Mouse (Mus musculus) cerebral cortex, adult 2 months (tissue): Measurements from ENCODE around the gene Mpped2.

Source experiments
- WGBS: fragments of 180-500 bp; shearing (Covaris S2); methylation state at CpG from one replicate; pipeline ENCODE4 v1.1.7; 2018; 5-methylcytosine and 5-hydroxymethylcytosine counted together

The Mpped2 gene

GRCm38 (mm10) chr2:106855623-106856350 is 162.7 kb downstream of the Mpped2 start:
- 74% methylated on average over 12 of the region's 12 CpGs for WGBS

GRCm38 (mm10) chr2:106856361-106856961 is 163.4 kb downstream of the Mpped2 start:
- 86% methylated on average over 9 of the region's 9 CpGs for WGBS

DNA sequence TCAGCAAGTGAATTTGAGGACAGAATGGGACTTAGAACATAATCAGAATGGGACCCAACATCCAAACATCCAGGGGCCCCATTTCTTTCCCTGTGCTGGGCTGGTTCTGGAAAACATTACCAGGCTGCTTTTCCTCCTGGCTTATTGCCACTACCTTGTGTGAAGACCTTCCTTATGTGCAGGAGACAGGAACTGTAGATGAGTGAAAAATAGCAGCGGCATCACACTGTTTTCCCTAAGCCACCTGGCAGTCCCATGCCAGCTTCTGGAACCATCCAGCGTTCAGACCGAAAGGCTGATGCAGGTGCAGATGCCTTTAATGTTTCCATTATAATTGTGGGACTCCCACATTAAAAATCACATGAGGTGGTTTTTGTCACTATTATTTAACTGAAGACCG is 164.2 kb downstream of the Mpped2 start:
- 74% methylated on average over 4 of the region's 4 CpGs for WGBS

DNA sequence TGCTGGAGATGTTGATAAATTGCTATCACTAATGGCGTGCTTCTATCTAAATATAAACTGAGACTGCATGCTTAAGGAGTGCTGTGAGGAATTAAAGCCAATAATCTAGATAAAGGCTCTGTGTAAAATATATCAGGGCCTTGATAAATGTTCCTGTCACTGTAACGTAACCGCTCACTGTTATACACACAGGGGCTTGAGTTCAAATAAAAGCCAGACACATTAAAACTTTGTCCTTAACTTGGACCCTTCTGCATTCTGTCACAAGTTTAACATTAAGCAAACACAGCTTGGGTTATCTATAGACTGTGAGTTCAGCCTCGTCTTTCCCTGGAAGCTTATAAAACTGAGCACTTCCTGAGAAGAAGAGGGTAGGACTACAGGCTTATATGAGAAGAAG is 164.6 kb downstream of the Mpped2 start:
- 80% methylated on average over 4 of the region's 4 CpGs for WGBS

DNA sequence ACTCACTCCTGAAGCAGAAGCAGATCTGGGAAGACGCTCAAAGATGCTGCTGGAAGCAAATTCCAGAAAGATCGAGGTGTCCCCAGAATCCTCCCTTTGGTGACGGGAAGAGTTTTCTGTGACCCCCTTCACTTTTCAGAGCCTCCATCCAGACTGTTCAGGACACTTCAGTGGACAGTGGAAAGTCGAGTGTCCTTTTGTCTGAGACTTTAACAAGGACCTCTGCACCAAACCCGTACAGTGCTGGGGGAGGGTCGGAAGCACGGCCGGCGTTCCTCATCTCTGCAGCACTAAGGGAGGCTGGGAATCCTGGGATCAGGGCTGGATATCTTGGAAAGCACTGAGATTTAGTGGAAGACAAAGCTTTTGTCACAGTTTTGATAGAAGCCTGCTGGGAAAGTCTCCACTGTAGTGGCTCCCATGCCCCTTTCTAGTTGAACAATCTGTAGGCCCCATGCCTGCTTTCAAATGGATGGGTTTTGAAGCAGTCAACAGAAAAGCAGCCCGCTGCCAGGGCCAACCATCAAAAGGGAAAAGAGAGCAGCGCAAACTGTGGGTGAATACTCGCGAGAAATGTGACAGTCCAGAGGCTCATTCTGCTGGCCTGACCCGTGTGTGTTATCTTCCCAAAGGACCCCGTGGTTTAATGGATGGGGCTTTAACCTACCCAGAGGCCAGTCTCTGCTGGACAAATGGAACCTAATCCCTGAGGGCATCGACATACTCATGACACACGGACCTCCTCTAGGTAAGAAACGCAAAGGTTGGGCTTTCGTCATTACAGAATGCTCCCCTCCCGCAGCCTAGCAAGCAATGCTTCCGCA is 168.0 kb downstream of the Mpped2 start:
- 82% methylated on average over 21 of the region's 21 CpGs for WGBS

- WGBS = 43% methylated on average over 11 of the region's 11 CpGs
Measured at GRCm38 (mm10) chr2:106863050-106863653, 170.1 kb downstream of the Mpped2 start.

GRCm38 (mm10) chr2:106865148-106865786 is 172.2 kb downstream of the Mpped2 start:
- 81% methylated on average over 7 of the region's 7 CpGs for WGBS

- 67% methylated on average over 5 of the region's 5 CpGs for WGBS
Measured at GRCm38 (mm10) chr2:106866303-106866702, 173.2 kb downstream of the Mpped2 start.

DNA sequence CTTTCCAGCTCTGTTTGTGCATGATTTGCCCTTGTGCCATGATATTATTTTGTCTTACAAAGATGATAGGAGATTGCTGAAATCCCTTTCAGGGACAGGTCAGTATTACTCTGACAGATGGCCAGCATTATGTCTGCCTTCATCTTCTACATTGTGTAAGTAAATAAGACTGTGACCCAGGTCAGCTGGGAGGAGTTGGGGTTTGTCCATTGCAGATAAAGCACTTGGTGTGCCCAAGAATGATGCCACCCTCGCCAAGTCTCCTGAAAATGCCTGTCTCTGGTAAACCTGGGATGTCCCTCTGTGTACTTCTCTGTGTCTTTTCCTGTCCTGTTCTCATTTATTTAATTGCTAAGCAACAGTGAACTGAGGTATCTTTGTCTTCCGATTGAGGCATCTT is 177.8 kb downstream of the Mpped2 start:
- 85% methylated on average over 2 of the region's 2 CpGs for WGBS

- 84% methylated on average over 9 of the region's 9 CpGs for WGBS
Measured at GRCm38 (mm10) chr2:106873166-106873565, 180.1 kb downstream of the Mpped2 start.

DNA sequence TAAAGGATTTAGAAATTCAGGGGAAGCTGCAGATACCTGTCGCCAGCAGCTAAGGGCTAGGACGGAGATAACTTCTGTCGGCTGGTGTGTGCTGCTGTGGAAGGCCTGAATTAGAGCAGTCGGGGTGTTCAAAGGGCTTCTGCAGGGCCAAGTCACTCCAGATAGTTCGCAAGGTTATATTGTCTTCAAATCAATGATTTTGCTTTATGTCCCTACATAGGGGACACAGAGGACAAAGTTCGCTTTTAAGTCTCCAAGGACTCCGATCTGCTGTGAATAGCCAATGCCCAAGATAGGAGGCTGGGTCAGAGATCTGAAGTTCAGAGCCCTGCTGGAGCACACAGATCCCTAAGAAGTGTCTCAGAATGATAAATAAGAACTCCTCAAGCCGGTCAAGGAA is 190.3 kb downstream of the Mpped2 start:
- WGBS = 84% methylated on average over 8 of the region's 8 CpGs

DNA sequence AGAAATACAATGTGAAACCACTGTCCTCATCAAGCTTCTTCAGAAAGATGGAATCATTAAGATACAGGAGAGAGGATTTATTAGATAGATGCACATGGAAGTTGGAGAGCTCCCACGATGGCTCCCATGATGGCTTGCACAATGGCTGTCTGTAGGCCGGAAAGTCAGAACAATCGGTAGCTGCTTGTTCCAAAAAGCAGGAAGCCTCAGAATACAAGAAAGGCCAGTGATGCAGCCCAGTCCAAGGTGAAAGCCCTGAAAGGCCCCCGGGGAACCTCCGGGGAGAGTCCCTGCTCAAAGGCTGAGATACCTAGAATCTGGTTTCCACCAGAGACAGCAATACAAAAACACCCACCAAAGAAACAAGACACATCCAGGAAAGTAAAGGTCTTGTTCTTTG is 195.1 kb downstream of the Mpped2 start:
- WGBS = 84% methylated on average over 5 of the region's 5 CpGs

- 16% methylated on average over 3 of the region's 3 CpGs for WGBS
Measured at GRCm38 (mm10) chr2:106889297-106890000, 196.4 kb downstream of the Mpped2 start.

- 79% methylated on average over 3 of the region's 3 CpGs for WGBS
Measured at GRCm38 (mm10) chr2:106893376-106893775, 200.3 kb downstream of the Mpped2 start.

GRCm38 (mm10) chr2:106895326-106896023 is 202.4 kb downstream of the Mpped2 start:
- WGBS = 56% methylated on average over 11 of the region's 11 CpGs

DNA sequence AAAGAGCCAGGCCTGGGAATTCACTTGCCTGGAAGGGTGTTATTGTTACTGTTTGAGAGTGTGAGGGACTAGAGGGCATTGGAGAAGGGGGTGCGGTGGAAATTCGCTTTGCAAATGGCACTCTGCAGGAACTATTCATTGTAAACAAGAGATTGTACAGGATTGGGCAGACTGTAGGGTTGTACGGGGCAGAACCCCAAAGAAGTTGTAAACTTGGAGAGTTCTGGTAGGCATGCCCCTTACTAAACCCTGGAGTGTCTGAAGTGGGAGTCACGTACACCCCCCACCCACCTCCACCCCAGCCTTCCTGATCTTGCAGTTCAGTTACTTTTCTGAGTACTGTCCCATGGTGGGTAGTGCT is 202.9 kb downstream of the Mpped2 start:
- 75% methylated on average over 4 of the region's 4 CpGs for WGBS

- WGBS = 88% methylated on average over 6 of the region's 6 CpGs
Measured at GRCm38 (mm10) chr2:106911951-106912480, 218.9 kb downstream of the Mpped2 start.
